Mouse (Mus musculus) cortical plate, adult 2 months (tissue): ENCODE measurements at regions not wholly inside any gene's neighbourhood (a gene's known extent, or its start where the extent isn't known, plus 50 kb on each side); places are given as distances from the start of the nearest gene placed in this dataset.

ENCODE experiments used
- CTCF ChIP-seq: fragments of 200-500 bp; IDR thresholded peaks from 2 replicates; pipeline ENCODE4 v1.5.1; 2011; ENCODE audit warnings: mild to moderate bottlenecking, control low read depth, low read length; ENCODE audit not compliant: insufficient read depth; ENCODE audit errors: extremely low read depth
- POLR2A ChIP-seq: fragments of 200-500 bp; IDR thresholded peaks from 2 replicates; pipeline ENCODE4 v1.6.1; 2011; ENCODE audit warnings: mild to moderate bottlenecking, low read length, control low read depth; ENCODE audit not compliant: insufficient read depth; ENCODE audit errors: extremely low read depth

DNA sequence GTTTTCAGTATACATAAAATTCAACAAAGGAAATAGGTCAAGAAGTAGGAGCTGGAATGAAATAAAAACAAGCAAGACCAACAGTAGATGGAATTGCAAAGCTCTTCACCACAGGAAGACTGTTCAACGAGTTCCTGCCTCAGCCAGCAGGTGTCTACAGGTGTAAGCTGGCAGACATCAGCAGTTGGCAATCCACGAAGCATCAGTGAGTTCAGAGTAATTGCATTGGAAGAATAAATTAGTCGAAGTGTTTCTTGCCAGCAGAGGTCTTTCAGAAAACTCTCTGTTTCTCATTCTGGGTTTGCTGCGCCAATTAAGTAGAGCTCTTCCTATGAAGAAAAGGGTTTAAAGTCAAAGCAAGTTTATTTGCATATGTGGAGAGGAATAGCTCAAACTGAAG is 925.7 kb upstream of the Mdga2 start:
- TF ChIP-seq POLR2A (no peak), CTCF (peak; percentile 11; the same call in 1 of the 2 replicates)
